Mouse (Mus musculus): ENCODE data around the gene Tmem213. TPM values are rescaled to one million over a fixed set of nuclear protein-coding genes. Genes with fewer than 3 reads are reported as not detected.

The Tmem213 gene
- polyA plus RNA-seq, 1 experiment: not detected

GRCm38 (mm10) chr6:38144161-38144998, 35.3 kb downstream of the Tmem213 start:
- Histone ChIP-seq H3K4me3 (ENCODE audit: insufficient read depth, low read depth, low read length) (no peak overlapping the region), H3K4me1 (ENCODE audit: control insufficient read depth, insufficient read depth, low read length) (0 out of 2 replicates have a peak, but pooled peaks cover 3% of the 10 kb centered on the region), H3K27ac (ENCODE audit: insufficient read depth, low read depth, low read length) (no peak overlapping the region)
- 72% methylated on average over 9 of the region's 9 CpGs for WGBS
- TF ChIP-seq POLR2A (IDR thresholded peaks at IDR 0.05; ENCODE audit: insufficient read depth, low read depth, low read length) (no peak), CTCF (IDR thresholded peaks at IDR 0.05; ENCODE audit: insufficient read depth, low read depth, low read length) (no peak)

- no peak overlapping the region for H3K27ac ChIP-seq (ENCODE audit: insufficient read depth, low read depth, low read length)
- WGBS: 80% methylated on average over 8 of the region's 8 CpGs
- H3K4me1 ChIP-seq (ENCODE audit: control insufficient read depth, insufficient read depth, low read length): 0 out of 2 replicates have a peak, but pooled peaks cover 3% of the 10 kb centered on the region
- TF ChIP-seq CTCF (IDR thresholded peaks at IDR 0.05; ENCODE audit: insufficient read depth, low read depth, low read length) (no peak), POLR2A (IDR thresholded peaks at IDR 0.05; ENCODE audit: insufficient read depth, low read depth, low read length) (no peak)
- no peak overlapping the region for H3K4me3 ChIP-seq (ENCODE audit: insufficient read depth, low read depth, low read length)
These were observed 36.5 kb downstream of the Tmem213 start for GRCm38 (mm10) chr6:38145463-38146065.

GRCm38 (mm10) chr6:38147301-38147700, 38.2 kb downstream of the Tmem213 start:
- H3K27ac ChIP-seq (ENCODE audit: insufficient read depth, low read depth, low read length): no peak overlapping the region
- TF ChIP-seq CTCF (IDR thresholded peaks at IDR 0.05; ENCODE audit: insufficient read depth, low read depth, low read length): no peak
- TF ChIP-seq POLR2A (IDR thresholded peaks at IDR 0.05; ENCODE audit: insufficient read depth, low read depth, low read length): no peak
- WGBS: 93% methylated on average over 5 of the region's 5 CpGs

GRCm38 (mm10) chr6:38148626-38149025, 39.6 kb downstream of the Tmem213 start:
- WGBS: 90% methylated on average over 10 of the region's 10 CpGs
- Histone ChIP-seq H3K4me3 (ENCODE audit: insufficient read depth, low read depth, low read length) (no peak overlapping the region), H3K4me1 (ENCODE audit: control insufficient read depth, insufficient read depth, low read length) (0 out of 2 replicates have a peak, but pooled peaks cover 3% of the 10 kb centered on the region), H3K27ac (ENCODE audit: insufficient read depth, low read depth, low read length) (no peak overlapping the region)
- TF ChIP-seq CTCF (IDR thresholded peaks at IDR 0.05; ENCODE audit: insufficient read depth, low read depth, low read length) (no peak), POLR2A (IDR thresholded peaks at IDR 0.05; ENCODE audit: insufficient read depth, low read depth, low read length) (no peak)

More at GRCm38 (mm10) chr6:38147301-38147700, 38.2 kb downstream of the Tmem213 start:
- Histone ChIP-seq H3K4me1 (ENCODE audit: control insufficient read depth, insufficient read depth, low read length) (0 out of 2 replicates have a peak, but pooled peaks cover 3% of the 10 kb centered on the region), H3K4me3 (ENCODE audit: insufficient read depth, low read depth, low read length) (no peak overlapping the region)

GRCm38 (mm10) chr6:38149483-38149882, 40.4 kb downstream of the Tmem213 start:
- no peak overlapping the region for H3K27ac ChIP-seq (ENCODE audit: insufficient read depth, low read depth, low read length)
- TF ChIP-seq POLR2A (IDR thresholded peaks at IDR 0.05; ENCODE audit: insufficient read depth, low read depth, low read length) (no peak), CTCF (IDR thresholded peaks at IDR 0.05; ENCODE audit: insufficient read depth, low read depth, low read length) (no peak)
- 0 out of 2 replicates have a peak, but pooled peaks cover 3% of the 10 kb centered on the region for H3K4me1 ChIP-seq (ENCODE audit: control insufficient read depth, insufficient read depth, low read length)
- 91% methylated on average over 19 of the region's 19 CpGs for WGBS
- H3K4me3 ChIP-seq (ENCODE audit: insufficient read depth, low read depth, low read length): no peak overlapping the region

GRCm38 (mm10) chr6:38152305-38152704, 43.2 kb downstream of the Tmem213 start:
- TF ChIP-seq CTCF (IDR thresholded peaks at IDR 0.05; ENCODE audit: insufficient read depth, low read depth, low read length) (no peak), POLR2A (IDR thresholded peaks at IDR 0.05; ENCODE audit: insufficient read depth, low read depth, low read length) (no peak)
- H3K27ac ChIP-seq (ENCODE audit: insufficient read depth, low read depth, low read length): no peak overlapping the region
- 0 out of 2 replicates have a peak, but pooled peaks cover 3% of the 10 kb centered on the region for H3K4me1 ChIP-seq (ENCODE audit: control insufficient read depth, insufficient read depth, low read length)
- 92% methylated on average over 11 of the region's 11 CpGs for WGBS
- H3K4me3 ChIP-seq (ENCODE audit: insufficient read depth, low read depth, low read length): no peak overlapping the region

- TF ChIP-seq CTCF (IDR thresholded peaks at IDR 0.05; ENCODE audit: insufficient read depth, low read depth, low read length) (no peak), POLR2A (IDR thresholded peaks at IDR 0.05; ENCODE audit: insufficient read depth, low read depth, low read length) (no peak)
- H3K4me3 ChIP-seq (ENCODE audit: insufficient read depth, low read depth, low read length): no peak overlapping the region
- no peaks in the 10 kb centered on the region for H3K4me1 ChIP-seq (ENCODE audit: control insufficient read depth, insufficient read depth, low read length)
- H3K27ac ChIP-seq (ENCODE audit: insufficient read depth, low read depth, low read length): no peak overlapping the region
- WGBS: 89% methylated on average over 5 of the region's 5 CpGs
These were observed 47.1 kb downstream of the Tmem213 start for GRCm38 (mm10) chr6:38156204-38156603.

- Histone ChIP-seq H3K4me3 (ENCODE audit: insufficient read depth, low read depth, low read length) (no peak overlapping the region), H3K27ac (ENCODE audit: insufficient read depth, low read depth, low read length) (no peak overlapping the region), H3K4me1 (ENCODE audit: control insufficient read depth, insufficient read depth, low read length) (no peaks in the 10 kb centered on the region)
- WGBS: 66% methylated on average over 16 of the region's 16 CpGs
- TF ChIP-seq POLR2A (IDR thresholded peaks at IDR 0.05; ENCODE audit: insufficient read depth, low read depth, low read length): no peak
- TF ChIP-seq CTCF (IDR thresholded peaks at IDR 0.05; ENCODE audit: insufficient read depth, low read depth, low read length): no peak
These were observed 48.9 kb downstream of the Tmem213 start for GRCm38 (mm10) chr6:38157925-38158324.

GRCm38 (mm10) chr6:38159576-38159975, 50.5 kb downstream of the Tmem213 start:
- 90% methylated on average over 4 of the region's 4 CpGs for WGBS
- H3K27ac ChIP-seq (ENCODE audit: insufficient read depth, low read depth, low read length): no peak overlapping the region
- TF ChIP-seq CTCF (IDR thresholded peaks at IDR 0.05; ENCODE audit: insufficient read depth, low read depth, low read length) (no peak), POLR2A (IDR thresholded peaks at IDR 0.05; ENCODE audit: insufficient read depth, low read depth, low read length) (no peak)
- H3K4me3 ChIP-seq (ENCODE audit: insufficient read depth, low read depth, low read length): no peak overlapping the region
- H3K4me1 ChIP-seq (ENCODE audit: control insufficient read depth, insufficient read depth, low read length): no peaks in the 10 kb centered on the region
